Mouse (Mus musculus) neural tube, embryonic 14.5 days (tissue): ENCODE measurements around the gene Hoxb9. TPM values are rescaled to one million over a fixed set of nuclear protein-coding genes. Genes with fewer than 3 reads are reported as not detected.

ENCODE experiments used
- ATAC-seq: fragments of 200-750 bp; cut with Nextera tagmentation; 2 replicates; pipeline ENCODE4 v1.8.0; 2017; ENCODE audit warnings: low read depth, mild to moderate bottlenecking, moderate TSS enrichment, moderate library complexity
- H3K27ac ChIP-seq: fragments of 300-500 bp; sonication (generic); 2 replicates; pipeline ENCODE4 v1.5.1; 2014; ENCODE audit warnings: low read depth, mild to moderate bottlenecking, control low read depth, low read length, moderate library complexity, mixed read lengths
- H3K27me3 ChIP-seq: fragments of 300-500 bp; sonication (generic); 2 replicates; pipeline ENCODE4 v1.6.1; 2014; ENCODE audit warnings: low read length; ENCODE audit not compliant: control insufficient read depth, insufficient read depth
- H3K36me3 ChIP-seq: fragments of 300-500 bp; sonication (generic); 2 replicates; pipeline ENCODE4 v1.6.1; 2014; ENCODE audit warnings: low read length, mixed read lengths; ENCODE audit not compliant: control insufficient read depth, insufficient read depth
- H3K4me1 ChIP-seq: fragments of 300-500 bp; sonication (generic); 2 replicates; pipeline ENCODE4 v1.6.1; 2014; ENCODE audit warnings: low read length; ENCODE audit not compliant: control insufficient read depth, insufficient read depth
- H3K4me2 ChIP-seq: fragments of 300-500 bp; sonication (generic); 2 replicates; pipeline ENCODE4 v1.6.1; 2014; ENCODE audit warnings: mild to moderate bottlenecking, low read depth, low read length, control low read depth
- H3K4me3 ChIP-seq: fragments of 300-500 bp; sonication (generic); 2 replicates; pipeline ENCODE4 v1.5.1; 2014; ENCODE audit warnings: low read depth, low read length, control low read depth, mixed read lengths
- H3K9ac ChIP-seq: fragments of 300-500 bp; sonication (generic); replicated peaks from 2 replicates; pipeline ENCODE4 v1.6.1; 2014; ENCODE audit warnings: low read depth, mild to moderate bottlenecking, control low read depth, low read length, mixed read lengths
- H3K9me3 ChIP-seq: fragments of 300-500 bp; sonication (generic); 2 replicates; pipeline ENCODE4 v1.6.1; 2016; ENCODE audit warnings: low read length; ENCODE audit not compliant: control insufficient read depth
- WGBS: fragments of 180-500 bp; shearing (Covaris S2); extraction: QIAGEN DNeasy Blood & Tissue Kit; methylation state at CpG from one replicate; pipeline ENCODE4 v1.1.7; 2014; 5-methylcytosine and 5-hydroxymethylcytosine counted together
- polyA plus RNA-seq: library from polyadenylated mRNA; unstranded; fragments of >200 nt; fragmentation: Nextera tagmentation; extraction: Ambion mirVana; gene quantifications from 2 replicates; pipeline ENCODE4 v1.2.1, GENCODE M21; 2014

Gene Hoxb9
- polyA plus RNA-seq, 1 experiment from 2014 or later = 114 TPM

- 2% methylated on average over 35 of the region's 35 CpGs for WGBS
- Histone ChIP-seq H3K9ac (peak overlapping the region; percentile 100), H3K27ac (peak overlapping the region; percentile 100), H3K27me3 (no peaks in the 10 kb centered on the region), H3K4me3 (peak overlapping the region; percentile 95), H3K4me1 (peaks cover 48% of the 10 kb centered on the region), H3K9me3 (no peaks in the 10 kb centered on the region), H3K4me2 (peak overlapping the region; percentile 100), H3K36me3 (peaks cover 33% of the 10 kb centered on the region)
- no peak for ATAC-seq
Observed at GRCm38 (mm10) chr11:96300354-96301063, 29.3 kb downstream of the Hoxb9 start.

GRCm38 (mm10) chr11:96301064-96301431 is 29.8 kb downstream of the Hoxb9 start:
- Histone ChIP-seq H3K4me1 (peaks cover 51% of the 10 kb centered on the region), H3K9ac (peak overlapping the region; percentile 100)

GRCm38 (mm10) chr11:96301837-96302236 is 30.6 kb downstream of the Hoxb9 start:
- peak overlapping the region; percentile 100 for H3K27ac ChIP-seq
- peak overlapping the region; percentile 100 for H3K9ac ChIP-seq
- H3K9me3 ChIP-seq = no peaks in the 10 kb centered on the region
- H3K4me3 ChIP-seq = peak overlapping the region; percentile 95
- no peak for ATAC-seq
- H3K36me3 ChIP-seq = peaks cover 39% of the 10 kb centered on the region
- H3K4me1 ChIP-seq = peaks cover 53% of the 10 kb centered on the region
- H3K27me3 ChIP-seq = no peaks in the 10 kb centered on the region
- 3% methylated on average over 15 of the region's 15 CpGs for WGBS
- peak overlapping the region; percentile 100 for H3K4me2 ChIP-seq

More at GRCm38 (mm10) chr11:96301064-96301431, 29.8 kb downstream of the Hoxb9 start:
- Histone ChIP-seq H3K27me3 (no peaks in the 10 kb centered on the region), H3K4me2 (peak overlapping the region; percentile 100), H3K36me3 (peaks cover 37% of the 10 kb centered on the region), H3K9me3 (no peaks in the 10 kb centered on the region), H3K4me3 (peak overlapping the region; percentile 95), H3K27ac (peak overlapping the region; percentile 100)
- WGBS = 0% methylated on average over 9 of the region's 10 CpGs
- no peak for ATAC-seq

GRCm38 (mm10) chr11:96302381-96303150 is 31.3 kb downstream of the Hoxb9 start:
- Histone ChIP-seq H3K4me3 (peak overlapping the region; percentile 95), H3K4me2 (peak overlapping the region; percentile 100), H3K27ac (peak overlapping the region; percentile 100), H3K27me3 (no peaks in the 10 kb centered on the region), H3K9me3 (no peaks in the 10 kb centered on the region), H3K4me1 (peaks cover 49% of the 10 kb centered on the region), H3K9ac (peak overlapping the region; percentile 100), H3K36me3 (peaks cover 39% of the 10 kb centered on the region)
- 4% methylated on average over 23 of the region's 23 CpGs for WGBS
- no peak for ATAC-seq

- H3K27me3 ChIP-seq = no peaks in the 10 kb centered on the region
- peak within 1 kb of the TSS; percentile 95 for H3K4me3 ChIP-seq
- H3K9me3 ChIP-seq = no peaks in the 10 kb centered on the region
- peaks cover 39% of the 10 kb centered on the region for H3K36me3 ChIP-seq
- H3K27ac ChIP-seq = peak within 1 kb of the TSS; percentile 100
- H3K9ac ChIP-seq = peak within 1 kb of the TSS; percentile 100
- peaks cover 47% of the 10 kb centered on the region for H3K4me1 ChIP-seq
- 1% methylated on average over 69 of the region's 69 CpGs for WGBS
- H3K4me2 ChIP-seq = peak within 1 kb of the TSS; percentile 100
- ATAC-seq = peak; percentile 55
Observed at GRCm38 (mm10) chr11:96303151-96304099, 32.2 kb downstream of the Hoxb9 start, which contains the start of gene Hoxb5. Gene Hoxb5 (plus strand): TSS chr11:96303336.

GRCm38 (mm10) chr11:96304381-96305195 is 33.3 kb downstream of the Hoxb9 start:
- H3K27me3 ChIP-seq = no peaks in the 10 kb centered on the region
- peak overlapping the region; percentile 100 for H3K4me2 ChIP-seq
- H3K27ac ChIP-seq = peak overlapping the region; percentile 100
- peak overlapping the region; percentile 95 for H3K4me3 ChIP-seq
- H3K9me3 ChIP-seq = no peaks in the 10 kb centered on the region
- peak overlapping the region; percentile 100 for H3K9ac ChIP-seq
- ATAC-seq = no peak
- peaks cover 39% of the 10 kb centered on the region for H3K36me3 ChIP-seq
- peaks cover 55% of the 10 kb centered on the region for H3K4me1 ChIP-seq
- 2% methylated on average over 38 of the region's 38 CpGs for WGBS

- peaks cover 37% of the 10 kb centered on the region for H3K36me3 ChIP-seq
- H3K4me2 ChIP-seq = peak overlapping the region; percentile 100
- no peak for ATAC-seq
- peak overlapping the region; percentile 100 for H3K9ac ChIP-seq
- WGBS = 16% methylated on average over 6 of the region's 6 CpGs
- peak overlapping the region; percentile 95 for H3K4me3 ChIP-seq
- no peaks in the 10 kb centered on the region for H3K27me3 ChIP-seq
- H3K27ac ChIP-seq = peak overlapping the region; percentile 100
- no peaks in the 10 kb centered on the region for H3K9me3 ChIP-seq
- H3K4me1 ChIP-seq = peaks cover 57% of the 10 kb centered on the region
Observed at GRCm38 (mm10) chr11:96305505-96306182, 34.4 kb downstream of the Hoxb9 start.
